Comparison of ENCODE assay signal across 9 mouse cellular contexts in genomic region chr9:25212309-25213163, GRCm38 (mm10). TPM values are rescaled to one million over a fixed set of nuclear protein-coding genes. Genes with fewer than 3 reads are reported as not detected.
A peak's percentile ranks its signal among the peaks of the same experiment; 100 is the strongest.
DNase-seq lines count a peak whose midpoint lies in the region; ATAC-seq and TF ChIP-seq lines count a peak whose summit lies in the region.
"Had no signal": no experiment of that assay in that cellular context is flagged by ENCODE, and none has a peak within 500 bp of the region (broad histone marks: within the 10 kb centered on the region; RNA-seq: fewer than 3 reads in every experiment).

No protein-coding gene starts in this region.

- no peak for ATAC-seq in liver, embryonic 11.5 days (replicated peaks; ENCODE audit: low FRiP score)
- peak; percentile 94 for ATAC-seq in kidney, embryonic 16.5 days (ENCODE audit: low FRiP score, low TSS enrichment)
- peak; percentile 72 for ATAC-seq in neural tube, embryonic 14.5 days (ENCODE audit: low read depth)

- H3K9me3 ChIP-seq in liver, embryonic 11.5 days (ENCODE audit: control insufficient read depth, low read length), result no peaks in the 10 kb centered on the region
- H3K9me3 ChIP-seq in kidney, embryonic 16.5 days (ENCODE audit: low read length), result 0 out of 2 replicates have a peak, but pooled peaks cover 4% of the 10 kb centered on the region
- no peaks in the 10 kb centered on the region for H3K9me3 ChIP-seq in neural tube, embryonic 14.5 days (ENCODE audit: control insufficient read depth, low read length)
- H3K9me3 ChIP-seq: G1E had no signal

- no peaks in the 10 kb centered on the region for H3K4me1 ChIP-seq in liver, embryonic 11.5 days (replicated peaks; ENCODE audit: control insufficient read depth, insufficient read depth, low read length)
- no peaks in the 10 kb centered on the region; the same call in 1 of the 2 replicates for H3K4me1 ChIP-seq in heart, adult 2 months (ENCODE audit: control insufficient read depth, insufficient read depth, low read length)
- H3K4me1 ChIP-seq in kidney, embryonic 16.5 days (ENCODE audit: insufficient read depth, low read length), result peaks cover 14% of the 10 kb centered on the region
- peaks cover 7% of the 10 kb centered on the region for H3K4me1 ChIP-seq in neural tube, embryonic 14.5 days (ENCODE audit: control insufficient read depth, insufficient read depth, low read length)

- H3K27me3 ChIP-seq in liver, embryonic 11.5 days (replicated peaks; ENCODE audit: control insufficient read depth, insufficient read depth, low read length), result no peaks in the 10 kb centered on the region
- H3K27me3 ChIP-seq in heart, adult 2 months (ENCODE audit: control insufficient read depth, insufficient read depth, low read length), result no peaks in the 10 kb centered on the region
- H3K27me3 ChIP-seq in kidney, embryonic 16.5 days (ENCODE audit: insufficient read depth, low read length), result no peaks in the 10 kb centered on the region
- H3K27me3 ChIP-seq in neural tube, embryonic 14.5 days (ENCODE audit: control insufficient read depth, insufficient read depth, low read length), result no peaks in the 10 kb centered on the region

- no peak for TF ChIP-seq POLR2A in heart, adult 2 months (IDR thresholded peaks at IDR 0.05; ENCODE audit: insufficient read depth, low read depth, low read length)

- no peak for TF ChIP-seq CTCF in heart, adult 2 months (IDR thresholded peaks at IDR 0.05)

- 68% methylated on average over 9 of the region's 9 CpGs for WGBS in liver, embryonic 11.5 days
- WGBS in heart, adult 2 months, result 64% methylated on average over 9 of the region's 9 CpGs
- WGBS in kidney, embryonic 16.5 days, result 53% methylated on average over 9 of the region's 9 CpGs
- 32% methylated on average over 9 of the region's 9 CpGs for WGBS in neural tube, embryonic 14.5 days

- peak; percentile 34 for DNase-seq in liver
- DNase-seq in liver, embryonic 11.5 days (ENCODE audit: low spot score), result no peak
- DNase-seq in heart, adult 2 months, result peak in 1 of 2 experiments; percentile 18
- no peak for DNase-seq in left cerebral cortex, adult 11 months (ENCODE audit: low spot score)
- DNase-seq in testis, postnatal 14 days (ENCODE audit: low spot score), result no peak
- DNase-seq in cerebellum, adult 9-11 months, result no peak

- no peaks in the 10 kb centered on the region for H3K79me2 ChIP-seq in heart, adult 2 months (replicated peaks; ENCODE audit: control insufficient read depth, insufficient read depth, low read length)

- H3K27ac ChIP-seq in liver, embryonic 11.5 days (ENCODE audit: low read depth, low read length), result no peak overlapping the region
- H3K27ac ChIP-seq in heart, adult 2 months, result peak overlapping the region; percentile 40
- peak overlapping the region; percentile 76 for H3K27ac ChIP-seq in kidney, embryonic 16.5 days (ENCODE audit: low read length)
- H3K27ac ChIP-seq in neural tube, embryonic 14.5 days (ENCODE audit: low read depth, low read length), result no peak overlapping the region

- H3K36me3 ChIP-seq in liver, embryonic 11.5 days (ENCODE audit: control insufficient read depth, insufficient read depth, low read length), result no peaks in the 10 kb centered on the region
- H3K36me3 ChIP-seq in heart, adult 2 months (ENCODE audit: control insufficient read depth, insufficient read depth, low read length), result no peaks in the 10 kb centered on the region; the same call in 1 of the 2 replicates
- H3K36me3 ChIP-seq in kidney, embryonic 16.5 days (ENCODE audit: insufficient read depth, low read length), result no peaks in the 10 kb centered on the region
- H3K36me3 ChIP-seq in neural tube, embryonic 14.5 days (ENCODE audit: control insufficient read depth, insufficient read depth, low read length), result no peaks in the 10 kb centered on the region
- H3K36me3 ChIP-seq: G1E had no signal

- no peak for TF ChIP-seq EP300 in heart, adult 2 months (IDR thresholded peaks at IDR 0.05; ENCODE audit: insufficient read depth, low read depth, low read length)

- H3K4me2 ChIP-seq in liver, embryonic 11.5 days, result no peak overlapping the region
- no peak overlapping the region for H3K4me2 ChIP-seq in kidney, embryonic 16.5 days (replicated peaks; ENCODE audit: low read depth, low read length)
- H3K4me2 ChIP-seq in neural tube, embryonic 14.5 days (ENCODE audit: low read depth, low read length), result no peak overlapping the region

- intact Hi-C loops in heart, adult 2 months (cut with DNase I), result loop anchor here (5.0 kb wide), 1 partner anchor 35 kb away; no protein-coding TSS in a partner anchor

- H3K4me3 ChIP-seq in liver, embryonic 11.5 days (ENCODE audit: low read depth, low read length), result no peak overlapping the region
- no peak overlapping the region for H3K4me3 ChIP-seq in heart, adult 2 months
- H3K4me3 ChIP-seq in kidney, embryonic 16.5 days (ENCODE audit: low read length), result no peak overlapping the region
- H3K4me3 ChIP-seq in neural tube, embryonic 14.5 days (ENCODE audit: low read depth, low read length), result no peak overlapping the region

- no peak overlapping the region for H3K9ac ChIP-seq in liver, embryonic 11.5 days (ENCODE audit: low read depth, low read length)
- H3K9ac ChIP-seq in heart, adult 2 months (ENCODE audit: low read depth, low read length), result no peak overlapping the region
- no peak overlapping the region for H3K9ac ChIP-seq in kidney, embryonic 16.5 days (replicated peaks; ENCODE audit: low read length)
- no peak overlapping the region for H3K9ac ChIP-seq in neural tube, embryonic 14.5 days (replicated peaks; ENCODE audit: low read depth, low read length)

RNA-seq across cellular contexts. Expression of gene Sept7, which starts 39.7 kb away (rescaled TPM):
- 219 and 236 TPM in 2 replicates for polyA plus RNA-seq in liver, embryonic 11.5 days (2014; fragmentation: Nextera tagmentation; extraction: Ambion mirVana)
- total RNA-seq in heart, adult 2 months (2021), result 100 to 1,000 TPM; 109 to 111 TPM
- polyA plus RNA-seq in heart, adult 2 months (2012; rRNA removed), result 15.9 and 34.6 TPM in 2 replicates
- 307 and 316 TPM in 2 replicates for polyA plus RNA-seq in kidney, embryonic 16.5 days (2015; fragmentation: Nextera tagmentation; extraction: Ambion mirVana)
- polyA plus RNA-seq in neural tube, embryonic 14.5 days (2014; fragmentation: Nextera tagmentation; extraction: Ambion mirVana), result 263 and 293 TPM in 2 replicates

Comparison
In these comparisons a context has a peak if more than half of its experiments do, and no peak if none do; other contexts are left out.
1. H3K27ac ChIP-seq: peak in heart, adult 2 months (single experiment) and kidney, embryonic 16.5 days (single experiment); none in liver, embryonic 11.5 days (single experiment) and neural tube, embryonic 14.5 days (single experiment).